23 mouse cellular contexts compared by ENCODE assay signal in the genomic region with DNA sequence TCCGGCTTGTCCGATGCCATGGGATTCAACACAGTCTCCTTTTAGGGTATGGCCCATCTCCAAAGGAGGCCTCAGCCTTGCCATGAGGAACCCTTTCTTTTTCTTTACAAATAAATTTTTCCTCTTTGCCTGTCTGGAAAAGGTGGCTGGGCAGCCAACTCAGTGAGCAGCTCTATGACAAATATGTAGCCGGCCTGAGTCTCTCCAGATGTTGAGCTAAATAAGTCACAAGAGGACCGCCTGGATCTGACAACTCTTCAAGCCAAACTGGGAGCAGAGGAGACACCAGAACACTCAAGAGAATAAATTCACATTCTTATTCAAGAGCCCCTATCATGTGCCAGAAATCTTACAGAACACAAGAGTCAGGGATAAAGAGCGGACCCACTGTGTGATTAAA.
"Had no signal": no experiment of that assay in that cellular context is flagged by ENCODE, and none has a peak within 500 bp of the region (broad histone marks: within the 10 kb centered on the region; RNA-seq: fewer than 3 reads in every experiment).

No protein-coding gene starts in this region.

- ATAC-seq: hindbrain, embryonic 16.5 days; inflammation-experienced regulatory T-cells, adult 6 months; intestine, embryonic 15.5 days; intestine, postnatal 0 days had no signal

- H3K27ac ChIP-seq: heart, embryonic 13.5 days; heart, embryonic 15.5 days; hindbrain, embryonic 10.5 days; hindbrain, embryonic 12.5 days; hindbrain, embryonic 14.5 days; intestine, embryonic 15.5 days; layer of hippocampus, adult 2 months; left cerebral cortex, adult 2 months; limb, embryonic 10.5 days; limb, embryonic 12.5 days; liver, embryonic 13.5 days had no signal

- H3K36me3 ChIP-seq: heart, embryonic 13.5 days; heart, embryonic 15.5 days; hindbrain, embryonic 10.5 days; hindbrain, embryonic 12.5 days; intestine, embryonic 15.5 days; limb, embryonic 10.5 days; limb, embryonic 12.5 days; liver, embryonic 13.5 days had no signal

- H3K4me2 ChIP-seq: heart, embryonic 11.5 days; heart, embryonic 13.5 days; heart, embryonic 15.5 days; hindbrain, embryonic 12.5 days; hindbrain, embryonic 14.5 days; intestine, embryonic 15.5 days; limb, embryonic 12.5 days; liver, embryonic 11.5 days; liver, embryonic 13.5 days had no signal

- H3K4me3 ChIP-seq: heart, embryonic 13.5 days; heart, embryonic 15.5 days; hindbrain, embryonic 10.5 days; hindbrain, embryonic 12.5 days; intestine, embryonic 15.5 days; layer of hippocampus, adult 2 months; left cerebral cortex, adult 2 months; limb, embryonic 10.5 days; limb, embryonic 12.5 days; liver, embryonic 13.5 days had no signal

- H3K4me1 ChIP-seq: heart, embryonic 15.5 days; hindbrain, embryonic 12.5 days had no signal

- H3K27me3 ChIP-seq: heart, embryonic 13.5 days; heart, embryonic 15.5 days; hindbrain, embryonic 12.5 days; intestine, embryonic 15.5 days; limb, embryonic 12.5 days; liver, embryonic 13.5 days had no signal

- DNase-seq: heart, postnatal 4 days; kidney, adult 18-20 months; kidney, adult 8-10 months; kidney, postnatal 10 days; kidney, postnatal 25 days; kidney, postnatal 4 days; liver; liver, embryonic 13.5 days had no signal

- H3K9me3 ChIP-seq: heart, embryonic 13.5 days; heart, embryonic 15.5 days; hindbrain, embryonic 10.5 days; hindbrain, embryonic 12.5 days; intestine, embryonic 15.5 days; limb, embryonic 10.5 days; limb, embryonic 12.5 days; liver, embryonic 13.5 days had no signal

- H3K9ac ChIP-seq: heart, embryonic 13.5 days; heart, embryonic 15.5 days; hindbrain, embryonic 12.5 days; hindbrain, embryonic 14.5 days; intestine, embryonic 15.5 days; limb, embryonic 12.5 days; liver, embryonic 13.5 days had no signal
